Mouse (Mus musculus) urinary bladder, postnatal 14 days (tissue): ENCODE results near the gene Cish.

Experiments
- DNase-seq: peaks from one replicate; pipeline ENCODE4 v3.0.0; 2021; ENCODE audit warnings: low spot score

Cish gene

GRCm38 (mm10) chr9:107278126-107278525, 17.7 kb upstream of the Cish start:
- DNase-seq: no peak

- peak; percentile 72 for DNase-seq
Measured at GRCm38 (mm10) chr9:107278527-107279377, 17.1 kb upstream of the Cish start.

GRCm38 (mm10) chr9:107279378-107280321, 16.2 kb upstream of the Cish start:
- DNase-seq: peak; percentile 63

DNA sequence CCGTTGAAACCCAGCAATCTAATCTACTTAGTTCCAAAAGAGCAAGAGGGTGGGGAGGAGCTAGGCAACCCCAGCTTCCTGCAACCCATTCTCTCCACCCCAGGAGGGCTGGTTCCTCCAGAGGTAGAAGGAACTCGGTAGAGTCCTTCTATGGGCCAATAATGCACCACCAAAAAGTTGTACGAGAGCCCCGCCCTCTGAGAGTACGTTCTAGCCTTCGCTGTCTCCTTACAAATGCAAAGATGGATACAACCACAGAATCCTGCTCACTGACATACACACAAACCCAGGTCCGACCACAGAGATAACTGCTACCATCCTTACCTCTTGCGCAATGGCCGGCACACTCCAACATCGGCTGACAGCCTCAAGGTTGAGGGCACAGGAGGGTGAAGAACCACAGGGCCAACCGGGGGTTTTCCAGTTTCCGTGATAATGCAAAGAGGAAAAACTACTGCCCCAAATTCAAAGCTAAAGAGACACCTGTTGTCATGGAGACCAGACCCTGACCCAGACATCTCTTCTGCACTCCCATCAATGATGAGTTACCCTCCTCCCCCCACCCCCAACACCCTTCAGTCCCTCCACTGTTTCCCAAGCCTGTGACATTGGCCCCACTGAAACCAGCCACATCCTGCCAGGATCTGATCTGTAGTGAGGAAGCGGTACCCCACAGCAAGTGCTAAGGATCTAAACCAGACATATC, 15.4 kb upstream of the Cish start:
- no peak for DNase-seq

DNA sequence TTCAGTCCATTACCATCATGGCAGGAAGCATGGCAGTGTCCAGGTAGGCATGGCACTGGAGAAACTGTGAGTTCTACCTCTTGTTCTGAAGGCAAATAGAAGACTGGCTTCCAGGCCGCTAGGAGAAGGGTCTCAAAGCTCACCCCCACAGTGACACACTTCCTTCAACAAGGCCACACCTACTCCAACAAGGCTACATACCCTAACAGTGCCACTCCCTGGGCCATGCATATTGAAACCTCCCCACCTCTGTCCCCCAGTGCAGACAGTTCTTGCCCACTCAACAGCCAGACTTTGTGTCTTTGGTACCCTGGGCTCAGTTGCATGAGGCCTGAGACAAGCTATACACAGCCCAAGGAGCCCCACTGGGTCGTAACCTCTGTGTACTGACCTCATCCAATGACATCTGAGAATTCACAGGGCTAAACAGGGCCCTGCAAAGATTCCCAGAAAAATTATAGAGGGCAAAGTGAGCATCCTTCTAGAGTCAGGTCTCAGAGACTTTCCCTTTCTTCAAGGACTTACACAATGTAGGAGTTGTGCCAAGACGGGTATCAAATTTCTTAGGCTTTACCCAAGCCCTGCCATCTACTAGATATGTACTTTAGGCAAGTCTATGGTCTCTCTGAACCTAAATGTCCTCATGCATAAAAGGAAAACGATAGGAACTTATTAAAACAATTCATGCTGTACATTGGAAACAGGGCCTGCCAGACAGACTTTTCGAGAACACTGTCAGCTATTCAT, 14.4 kb upstream of the Cish start:
- no peak for DNase-seq

GRCm38 (mm10) chr9:107282951-107283350, 12.9 kb upstream of the Cish start:
- DNase-seq: no peak

DNA sequence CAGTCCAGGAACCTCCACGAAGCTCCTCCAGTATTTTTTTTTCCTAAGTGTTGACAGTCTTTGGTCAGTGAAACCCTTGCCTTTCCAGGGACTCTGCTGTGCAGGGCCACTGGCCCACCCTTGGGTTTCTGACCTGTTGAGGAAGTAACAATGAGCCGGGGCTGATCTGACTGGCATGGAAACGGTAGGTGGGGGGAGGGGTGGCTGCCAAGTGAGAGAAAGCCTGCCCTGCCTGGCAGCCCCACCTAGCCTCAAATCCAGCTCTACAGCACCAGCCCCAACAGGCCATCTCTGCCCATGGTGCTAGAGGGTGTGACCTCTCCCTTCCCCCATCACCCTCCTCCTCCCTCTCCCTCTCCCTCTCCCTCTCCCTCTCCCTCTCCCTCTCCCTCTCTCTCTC, 10.8 kb upstream of the Cish start:
- DNase-seq: peak; percentile 78

DNA sequence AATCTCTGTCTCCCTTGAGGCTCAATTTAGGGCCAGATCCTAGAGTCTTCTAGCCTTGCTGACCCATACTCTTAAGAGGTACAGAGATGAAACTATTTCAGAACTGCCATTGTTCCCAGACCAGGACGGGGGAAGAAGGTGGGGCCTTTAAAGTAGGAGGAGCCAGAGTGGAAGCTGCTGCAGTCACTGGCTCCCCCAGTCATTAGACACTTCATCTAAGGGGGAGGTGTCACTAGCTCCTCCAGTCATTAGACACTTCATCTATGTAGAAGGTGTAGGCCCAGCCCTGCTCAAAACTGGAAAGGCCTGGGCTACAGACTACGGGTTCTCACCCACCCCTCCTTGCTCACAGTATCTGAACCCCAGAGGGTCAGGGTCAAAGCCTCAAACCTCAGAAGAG, 8.5 kb upstream of the Cish start:
- DNase-seq: no peak

GRCm38 (mm10) chr9:107288105-107288650, 7.6 kb upstream of the Cish start:
- DNase-seq: no peak

GRCm38 (mm10) chr9:107288711-107289110, 7.1 kb upstream of the Cish start:
- peak; percentile 70 for DNase-seq

- peak; percentile 94 for DNase-seq
Measured at GRCm38 (mm10) chr9:107289211-107290076, 6.4 kb upstream of the Cish start, which contains the start of gene Mapkapk3. Gene Mapkapk3 (minus strand): TSS chr9:107289877.

GRCm38 (mm10) chr9:107290897-107291296, 4.9 kb upstream of the Cish start:
- peak; percentile 85 for DNase-seq

DNA sequence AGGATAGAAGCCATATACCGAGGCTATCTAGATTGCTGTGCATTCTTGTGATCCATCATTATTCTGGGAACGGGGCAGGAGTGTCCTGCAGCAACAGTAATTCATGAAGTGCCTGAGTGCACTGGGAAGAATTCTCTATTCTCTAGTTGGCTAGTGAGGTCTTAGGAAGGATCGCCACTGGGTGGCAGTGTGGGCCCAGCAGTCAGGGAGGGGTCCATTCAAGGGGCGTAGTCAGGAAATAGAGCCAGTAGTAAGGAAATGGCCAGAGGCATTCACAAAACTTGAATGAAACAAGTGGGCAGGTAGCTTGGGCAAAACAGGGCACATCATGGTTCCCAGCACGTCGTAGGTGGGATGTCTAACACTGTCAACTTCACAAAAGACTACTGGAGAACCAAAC, 1.6 kb upstream of the Cish start:
- peak; percentile 89 for DNase-seq

DNA sequence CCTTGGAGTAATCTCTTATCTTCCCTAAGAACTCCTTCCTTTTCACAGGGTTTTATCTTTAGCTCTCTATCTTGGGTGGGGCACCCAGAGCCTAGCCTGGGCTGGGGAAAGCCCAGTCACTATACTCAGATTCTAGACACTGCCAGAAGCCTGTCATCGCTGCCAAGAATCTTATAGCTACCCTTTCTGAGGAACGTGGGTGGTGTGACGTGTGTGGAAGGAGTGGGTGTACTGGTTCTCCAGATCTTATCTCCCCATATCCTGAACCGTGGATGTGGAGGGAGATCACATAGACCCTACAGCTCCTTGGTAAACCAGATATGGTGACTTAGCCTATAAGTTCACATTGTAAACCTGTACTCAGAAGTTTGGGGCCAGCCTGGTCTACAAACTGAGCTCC, 210 bp upstream of the Cish start:
- no peak for DNase-seq

DNA sequence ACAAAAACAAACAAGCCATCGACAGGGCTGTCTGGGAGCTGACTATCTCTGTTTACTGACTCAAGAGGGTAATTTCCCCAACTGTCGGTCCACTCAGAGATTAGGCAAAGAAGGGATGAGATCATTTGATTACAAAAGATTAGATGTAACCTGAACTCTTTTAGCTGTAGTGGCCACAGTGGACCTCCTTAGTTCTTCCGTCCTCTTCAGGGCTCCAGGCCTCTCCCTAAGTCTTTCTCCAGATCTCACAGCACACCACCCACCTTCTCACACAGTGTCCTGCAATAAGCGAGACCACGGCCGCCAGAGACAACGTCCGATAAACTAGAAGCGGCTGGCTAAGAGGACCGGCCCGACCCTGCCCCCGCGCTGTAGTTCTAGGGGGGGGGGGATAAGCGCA, 215 bp downstream of the Cish start:
- DNase-seq: no peak

DNA sequence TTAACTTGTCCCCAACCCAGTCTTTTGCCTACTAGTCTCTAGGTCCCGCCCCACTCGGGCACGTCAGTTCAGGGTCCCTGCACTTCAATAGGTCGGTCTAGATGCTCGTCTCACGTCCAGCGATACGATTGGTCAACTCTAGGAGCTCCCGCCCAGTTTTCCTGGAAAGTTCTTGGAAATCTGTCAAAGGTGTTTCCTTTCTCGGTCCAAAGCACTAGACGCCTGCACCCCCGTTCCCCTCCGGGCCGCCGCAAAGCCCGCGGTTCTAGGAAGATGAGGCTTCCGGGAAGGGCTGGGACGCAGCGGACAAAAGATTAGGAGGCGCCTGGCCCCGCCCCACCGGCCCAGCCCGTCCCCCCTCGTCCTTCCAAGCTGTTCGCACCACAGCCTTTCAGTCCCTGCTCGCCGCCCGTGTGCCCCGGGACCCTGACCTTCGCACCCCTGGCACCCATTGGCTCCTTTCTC, 707 bp downstream of the Cish start:
- peak; percentile 93 for DNase-seq

DNA sequence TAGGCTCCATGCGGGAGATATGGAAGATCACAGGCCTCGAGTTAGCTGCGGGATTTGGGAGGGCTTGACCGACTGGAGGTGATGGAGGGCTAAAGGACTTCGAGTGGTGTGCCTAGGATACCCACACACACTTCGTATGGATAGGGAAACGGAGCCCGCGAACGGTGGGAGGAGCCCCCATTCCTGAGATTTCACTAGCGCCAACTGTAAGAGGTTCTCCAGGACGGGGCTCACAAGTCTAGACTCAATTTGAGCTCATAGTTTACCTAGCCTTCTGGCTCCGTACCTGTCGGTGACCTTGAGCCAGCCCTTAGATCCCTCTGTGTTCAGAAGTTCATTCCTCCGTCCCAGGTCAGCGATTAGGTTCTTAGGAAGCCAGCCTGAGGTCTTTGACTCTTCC, 1.2 kb downstream of the Cish start:
- DNase-seq: no peak

- DNase-seq: no peak
Measured at GRCm38 (mm10) chr9:107297658-107298057, 1.8 kb downstream of the Cish start.

DNA sequence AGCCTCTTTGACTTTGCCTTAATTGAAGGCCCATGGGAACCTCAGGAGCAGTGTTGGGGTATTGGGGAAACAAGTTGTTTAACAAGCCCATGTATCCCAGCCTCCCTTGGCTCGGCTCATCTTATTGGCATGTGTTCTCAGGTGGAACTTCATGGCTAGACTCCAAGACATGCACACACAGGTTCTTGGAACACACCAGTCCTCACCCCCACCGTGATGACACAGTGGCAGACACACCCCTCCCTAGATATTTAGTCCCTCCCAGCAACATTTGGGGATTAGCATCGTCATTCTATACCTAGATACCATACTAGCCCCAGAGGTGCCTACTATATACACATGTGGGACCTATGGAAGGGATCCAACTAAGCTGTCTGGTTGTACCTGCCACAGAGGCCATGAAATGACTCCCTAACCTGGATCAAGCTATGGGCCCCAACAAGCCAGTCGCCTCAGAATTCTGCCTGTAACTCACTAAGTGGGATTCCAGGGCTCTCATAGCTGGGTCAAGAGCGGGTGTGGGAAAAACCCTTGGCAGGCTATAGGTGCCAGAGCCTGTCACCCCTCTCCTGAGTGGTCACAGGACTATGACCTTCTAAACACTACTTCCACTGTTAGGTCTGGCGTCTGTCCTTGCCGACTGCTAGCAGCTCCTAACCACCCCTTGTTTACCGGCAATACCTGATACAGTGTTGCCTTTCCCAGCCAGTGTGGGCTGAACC, 2.4 kb downstream of the Cish start:
- DNase-seq: peak; percentile 63
